Mouse (Mus musculus): ENCODE results near the gene Pgr. TPM values are rescaled to one million over a fixed set of nuclear protein-coding genes. Genes with fewer than 3 reads are reported as not detected.
A peak's percentile ranks its signal among the peaks of the same experiment; 100 is the strongest.

Gene Pgr
- 0.13 and 0.37 TPM in 2 replicates for polyA plus RNA-seq (2012; rRNA removed)

DNA sequence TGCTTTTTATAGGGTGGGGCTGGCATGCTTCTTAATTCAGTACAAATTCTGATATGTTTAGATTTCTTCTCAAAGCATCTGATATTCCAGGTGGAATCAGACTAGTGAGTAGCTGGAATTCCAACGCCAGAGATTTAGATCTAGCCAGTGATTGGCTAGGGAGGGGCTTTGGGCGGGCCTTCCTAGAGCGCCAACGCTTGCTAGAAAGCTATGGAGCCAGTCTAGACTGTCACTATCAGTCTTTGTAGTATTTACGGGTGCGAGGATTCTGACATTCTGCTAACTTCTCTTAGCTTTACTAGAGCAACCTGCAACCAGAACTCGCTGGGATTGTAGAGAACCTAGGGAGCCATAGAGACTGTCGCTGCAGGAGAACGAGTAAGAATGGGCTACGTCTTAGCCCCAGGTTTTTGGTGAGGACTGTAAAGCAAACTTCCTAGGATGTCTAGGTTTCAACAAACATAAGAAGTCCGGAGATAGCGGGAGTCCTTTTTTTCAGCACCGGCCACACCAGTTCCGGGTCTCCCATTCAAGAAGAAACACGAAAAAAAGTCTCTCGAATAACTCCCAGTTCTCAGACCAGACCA is at the start of gene Pgr:
Pgr (plus strand) TSS at position 218 of the 587 bp plus-strand sequence.
- TF ChIP-seq POLR2A (IDR thresholded peaks at IDR 0.05; ENCODE audit: low read depth, low read length): no peak
- no peak for TF ChIP-seq CTCF (IDR thresholded peaks at IDR 0.05; ENCODE audit: extremely low read depth, insufficient read length, insufficient replicate concordance, low read depth, low read length)
- Histone ChIP-seq H3K4me3 (ENCODE audit: low read depth, low read length) (peak within 1 kb of the TSS; percentile 49), H3K4me1 (ENCODE audit: control insufficient read depth, insufficient read depth, insufficient read length, low read length) (peaks cover 6% of the 10 kb centered on the region; the same call in 1 of the 2 replicates), H3K27me3 (ENCODE audit: control insufficient read depth, insufficient read depth, low read length) (peaks cover 20% of the 10 kb centered on the region), H3K36me3 (ENCODE audit: control insufficient read depth, insufficient read depth, low read length) (no peaks in the 10 kb centered on the region), H3K27ac (ENCODE audit: insufficient read depth, low read depth, low read length) (no peak within 1 kb of the TSS)
- under 1% methylated on average over 16 of the region's 16 CpGs for WGBS

GRCm38 (mm10) chr9:8857455-8857854 is 42.2 kb upstream of the Pgr start:
- Histone ChIP-seq H3K4me1 (ENCODE audit: control insufficient read depth, insufficient read depth, insufficient read length, low read length) (no peaks in the 10 kb centered on the region), H3K27me3 (ENCODE audit: control insufficient read depth, insufficient read depth, low read length) (no peaks in the 10 kb centered on the region), H3K4me3 (ENCODE audit: low read depth, low read length) (no peak overlapping the region), H3K27ac (ENCODE audit: insufficient read depth, low read depth, low read length) (no peak overlapping the region), H3K36me3 (ENCODE audit: control insufficient read depth, insufficient read depth, low read length) (no peaks in the 10 kb centered on the region)
- TF ChIP-seq POLR2A (IDR thresholded peaks at IDR 0.05; ENCODE audit: low read depth, low read length) (no peak), CTCF (IDR thresholded peaks at IDR 0.05; ENCODE audit: extremely low read depth, insufficient read length, insufficient replicate concordance, low read depth, low read length) (no peak)
- 27% methylated on average over 2 of the region's 2 CpGs for WGBS

GRCm38 (mm10) chr9:8868511-8868910 is 31.1 kb upstream of the Pgr start:
- Histone ChIP-seq H3K27ac (ENCODE audit: insufficient read depth, low read depth, low read length) (no peak overlapping the region), H3K27me3 (ENCODE audit: control insufficient read depth, insufficient read depth, low read length) (no peaks in the 10 kb centered on the region), H3K4me1 (ENCODE audit: control insufficient read depth, insufficient read depth, insufficient read length, low read length) (no peaks in the 10 kb centered on the region), H3K36me3 (ENCODE audit: control insufficient read depth, insufficient read depth, low read length) (no peaks in the 10 kb centered on the region), H3K4me3 (ENCODE audit: low read depth, low read length) (no peak overlapping the region)
- TF ChIP-seq CTCF (IDR thresholded peaks at IDR 0.05; ENCODE audit: extremely low read depth, insufficient read length, insufficient replicate concordance, low read depth, low read length) (no peak), POLR2A (IDR thresholded peaks at IDR 0.05; ENCODE audit: low read depth, low read length) (no peak)
- 61% methylated on average over 2 of the region's 2 CpGs for WGBS

DNA sequence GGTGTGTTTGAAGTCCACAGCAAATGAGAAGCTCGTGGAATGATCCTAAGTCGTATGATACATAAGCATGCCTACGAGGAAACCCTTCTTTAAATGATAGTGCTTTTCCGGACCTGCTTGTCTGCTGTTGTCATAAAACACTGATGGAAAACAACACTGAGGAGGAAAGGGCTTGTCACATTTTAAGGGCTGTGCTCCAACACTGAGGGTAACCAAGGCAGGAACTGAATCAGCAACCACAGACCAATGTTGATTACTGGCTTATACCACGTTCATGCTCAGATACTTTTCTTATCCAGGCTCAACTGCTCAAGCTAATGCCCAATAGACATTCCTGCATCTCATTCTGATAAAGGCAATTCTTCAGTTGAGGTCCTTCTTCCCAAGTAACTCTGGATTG is 4.4 kb upstream of the Pgr start:
- 65% methylated on average over 5 of the region's 5 CpGs for WGBS
- Histone ChIP-seq H3K4me3 (ENCODE audit: low read depth, low read length) (no peak overlapping the region), H3K27me3 (ENCODE audit: control insufficient read depth, insufficient read depth, low read length) (peaks cover 3% of the 10 kb centered on the region; the same call in 1 of the 2 replicates), H3K27ac (ENCODE audit: insufficient read depth, low read depth, low read length) (no peak overlapping the region), H3K4me1 (ENCODE audit: control insufficient read depth, insufficient read depth, insufficient read length, low read length) (no peaks in the 10 kb centered on the region), H3K36me3 (ENCODE audit: control insufficient read depth, insufficient read depth, low read length) (no peaks in the 10 kb centered on the region)
- TF ChIP-seq POLR2A (IDR thresholded peaks at IDR 0.05; ENCODE audit: low read depth, low read length) (no peak), CTCF (IDR thresholded peaks at IDR 0.05; ENCODE audit: extremely low read depth, insufficient read length, insufficient replicate concordance, low read depth, low read length) (no peak)

DNA sequence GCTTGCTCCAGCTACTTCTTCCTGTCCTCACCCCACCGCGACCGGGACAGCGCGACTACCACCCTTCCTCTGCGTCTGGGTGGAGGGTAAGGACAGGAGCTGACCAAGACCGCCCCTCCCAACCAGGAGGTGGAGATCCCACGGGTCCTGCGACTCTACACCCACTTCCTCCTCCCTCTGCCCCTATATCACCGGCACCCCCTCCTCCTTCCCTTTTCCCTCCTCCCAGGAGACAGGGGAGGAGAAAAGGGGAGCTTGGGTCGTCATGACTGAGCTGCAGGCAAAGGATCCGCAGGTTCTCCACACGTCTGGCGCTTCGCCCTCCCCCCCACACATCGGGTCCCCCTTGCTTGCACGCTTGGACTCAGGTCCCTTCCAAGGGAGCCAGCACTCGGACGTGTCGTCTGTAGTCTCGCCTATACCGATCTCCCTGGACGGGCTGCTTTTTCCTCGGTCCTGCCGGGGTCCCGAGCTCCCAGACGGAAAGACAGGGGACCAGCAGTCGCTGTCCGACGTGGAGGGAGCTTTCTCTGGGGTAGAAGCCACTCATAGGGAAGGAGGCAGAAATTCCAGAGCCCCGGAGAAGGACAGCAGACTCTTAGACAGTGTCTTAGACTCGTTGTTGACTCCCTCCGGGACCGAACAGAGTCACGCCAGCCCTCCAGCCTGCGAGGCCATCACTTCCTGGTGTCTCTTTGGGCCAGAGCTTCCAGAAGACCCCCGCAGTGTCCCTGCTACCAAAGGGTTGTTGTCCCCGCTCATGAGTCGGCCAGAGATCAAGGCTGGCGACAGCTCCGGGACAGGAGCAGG is 775 bp downstream of the Pgr start:
- Histone ChIP-seq H3K4me3 (ENCODE audit: low read depth, low read length) (peak overlapping the region; percentile 49), H3K27me3 (ENCODE audit: control insufficient read depth, insufficient read depth, low read length) (peaks cover 20% of the 10 kb centered on the region), H3K27ac (ENCODE audit: insufficient read depth, low read depth, low read length) (no peak overlapping the region), H3K36me3 (ENCODE audit: control insufficient read depth, insufficient read depth, low read length) (no peaks in the 10 kb centered on the region), H3K4me1 (ENCODE audit: control insufficient read depth, insufficient read depth, insufficient read length, low read length) (peaks cover 6% of the 10 kb centered on the region; the same call in 1 of the 2 replicates)
- 1% methylated on average over 41 of the region's 41 CpGs for WGBS
- TF ChIP-seq CTCF (IDR thresholded peaks at IDR 0.05; ENCODE audit: extremely low read depth, insufficient read length, insufficient replicate concordance, low read depth, low read length): no peak
- TF ChIP-seq POLR2A (IDR thresholded peaks at IDR 0.05; ENCODE audit: low read depth, low read length): no peak

DNA sequence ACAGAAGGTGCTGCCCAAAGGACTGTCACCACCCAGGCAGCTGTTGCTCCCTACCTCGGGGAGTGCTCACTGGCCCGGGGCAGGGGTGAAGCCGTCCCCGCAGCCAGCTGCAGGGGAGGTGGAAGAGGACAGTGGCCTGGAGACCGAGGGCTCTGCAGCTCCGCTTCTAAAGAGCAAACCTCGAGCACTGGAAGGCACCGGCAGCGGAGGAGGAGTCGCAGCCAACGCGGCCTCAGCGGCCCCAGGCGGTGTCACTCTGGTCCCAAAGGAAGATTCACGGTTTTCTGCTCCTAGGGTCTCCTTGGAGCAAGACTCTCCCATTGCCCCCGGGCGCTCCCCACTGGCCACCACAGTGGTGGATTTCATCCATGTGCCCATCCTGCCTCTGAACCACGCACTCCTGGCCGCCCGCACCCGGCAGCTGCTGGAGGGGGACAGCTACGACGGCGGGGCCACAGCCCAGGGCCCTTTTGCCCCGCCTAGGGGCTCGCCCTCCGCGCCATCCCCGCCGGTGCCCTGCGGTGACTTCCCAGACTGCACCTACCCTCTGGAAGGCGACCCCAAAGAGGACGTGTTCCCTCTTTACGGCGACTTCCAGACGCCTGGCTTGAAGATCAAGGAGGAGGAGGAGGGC is 1.5 kb downstream of the Pgr start:
- Histone ChIP-seq H3K36me3 (ENCODE audit: control insufficient read depth, insufficient read depth, low read length) (no peaks in the 10 kb centered on the region), H3K27me3 (ENCODE audit: control insufficient read depth, insufficient read depth, low read length) (peaks cover 20% of the 10 kb centered on the region), H3K27ac (ENCODE audit: insufficient read depth, low read depth, low read length) (no peak overlapping the region), H3K4me3 (ENCODE audit: low read depth, low read length) (peak overlapping the region; percentile 49), H3K4me1 (ENCODE audit: control insufficient read depth, insufficient read depth, insufficient read length, low read length) (peaks cover 6% of the 10 kb centered on the region; the same call in 1 of the 2 replicates)
- TF ChIP-seq CTCF (IDR thresholded peaks at IDR 0.05; ENCODE audit: extremely low read depth, insufficient read length, insufficient replicate concordance, low read depth, low read length): no peak
- TF ChIP-seq POLR2A (IDR thresholded peaks at IDR 0.05; ENCODE audit: low read depth, low read length): no peak
- WGBS: under 1% methylated on average over 36 of the region's 36 CpGs
